Mouse (Mus musculus) embryo, embryonic 11 days (tissue): ENCODE measurements at regions not wholly inside any gene's neighbourhood (a gene's known extent, or its start where the extent isn't known, plus 50 kb on each side); places are given as distances from the start of the nearest gene placed in this dataset.
"Not testable (repeated sequence)": the region's sequence is repeated elsewhere in the genome, so short reads cannot be mapped to it uniquely, and the experiment has no call there.

Source experiments
- DNase-seq: peaks from one replicate; pipeline ENCODE4 v3.0.0-alpha.2; 2015

- DNase-seq: no peak
Observed at GRCm38 (mm10) chr17:48678216-48678832, 223.6 kb downstream of the Unc5cl start.

DNA sequence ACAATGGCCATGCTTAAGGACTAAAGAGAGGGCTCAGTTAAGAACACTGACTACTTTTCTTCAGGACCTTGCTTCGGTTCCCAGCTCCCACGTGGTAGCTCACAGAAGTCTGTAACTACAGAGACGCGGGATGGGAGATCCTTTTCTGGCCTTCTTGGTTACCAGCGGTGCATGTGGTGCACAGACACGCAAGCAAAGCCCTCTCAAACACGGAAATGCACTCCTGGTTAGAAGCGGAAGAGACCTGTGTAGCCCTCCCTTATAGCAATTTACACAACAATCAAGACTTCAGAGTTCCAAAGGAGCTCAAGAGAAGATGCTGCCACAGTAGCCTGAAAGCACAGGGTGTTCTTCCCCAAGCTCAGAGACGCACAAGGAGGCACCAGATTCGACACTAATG, 225.6 kb downstream of the Unc5cl start:
- DNase-seq: no peak

- no peak for DNase-seq
Observed at GRCm38 (mm10) chr17:48688944-48689343, 234.2 kb downstream of the Unc5cl start.

- no peak for DNase-seq
Observed at GRCm38 (mm10) chr17:48698456-48698855, 233.7 kb upstream of the Lrfn2 start.

DNA sequence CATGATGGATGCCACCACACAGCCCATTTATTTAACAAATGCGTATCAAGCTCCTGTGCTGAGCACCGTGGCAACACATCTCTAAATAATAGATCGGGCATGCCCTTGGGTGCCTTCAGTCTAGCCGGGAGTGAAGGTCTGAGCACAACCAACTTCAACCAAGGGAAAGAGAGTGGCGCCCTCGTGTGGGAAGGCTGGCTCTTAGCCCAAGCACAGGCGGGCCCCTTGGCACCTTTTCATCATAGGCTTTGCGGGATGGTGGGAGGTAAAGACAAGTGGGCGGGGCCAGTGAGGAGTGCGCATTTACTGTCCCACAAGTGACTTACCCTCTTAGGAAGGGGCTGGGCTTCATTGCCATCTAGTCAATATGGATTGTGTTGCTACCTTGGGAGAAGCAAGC, 231.6 kb upstream of the Lrfn2 start:
- peak; percentile 37 for DNase-seq

GRCm38 (mm10) chr17:48720506-48720905, 211.7 kb upstream of the Lrfn2 start:
- DNase-seq: no peak

DNA sequence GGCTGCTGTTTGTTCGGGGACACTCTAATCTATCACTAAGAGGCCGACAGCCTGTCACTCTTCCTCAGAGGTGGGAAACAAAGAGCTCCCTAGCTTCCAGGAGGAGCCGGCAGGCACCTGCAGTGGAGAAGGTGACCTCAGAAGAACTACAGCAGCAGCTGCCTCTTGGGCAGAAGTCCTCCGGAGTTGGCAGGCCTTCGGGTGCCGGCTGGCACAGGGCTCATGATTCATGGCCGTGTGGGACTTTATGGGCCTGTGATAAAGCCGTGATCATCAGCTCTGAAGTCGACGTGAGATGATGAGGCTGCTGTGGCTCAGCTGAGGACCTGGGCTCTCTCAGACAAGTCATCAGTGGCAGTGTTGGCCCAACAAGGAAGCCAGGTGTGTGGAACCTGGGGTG, 208.9 kb upstream of the Lrfn2 start:
- DNase-seq: no peak

- no peak for DNase-seq
Observed at GRCm38 (mm10) chr17:48724513-48725112, 207.6 kb upstream of the Lrfn2 start.

DNA sequence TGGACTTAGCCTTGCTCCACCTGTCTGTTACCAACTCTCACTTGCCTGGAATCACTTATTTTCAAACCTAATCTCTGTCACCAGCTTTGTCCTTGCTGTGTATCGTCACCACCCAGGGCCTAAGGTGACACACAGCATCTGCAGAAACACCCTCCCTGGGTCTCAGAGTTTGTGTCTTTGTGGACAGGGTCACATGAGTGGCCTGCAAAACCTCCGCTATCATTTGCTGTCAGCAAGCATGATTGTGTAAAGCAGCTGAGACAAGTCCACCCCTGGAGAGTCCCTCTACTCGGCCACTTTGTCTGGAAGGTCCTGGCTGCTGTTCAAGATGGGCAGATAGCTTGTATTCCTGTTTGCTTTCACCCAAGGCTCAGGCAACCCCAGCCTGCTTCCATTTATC, 205.7 kb upstream of the Lrfn2 start:
- no peak for DNase-seq

GRCm38 (mm10) chr17:48733801-48734200, 198.4 kb upstream of the Lrfn2 start:
- DNase-seq: no peak

- DNase-seq: not testable (repeated sequence)
Observed at GRCm38 (mm10) chr17:48737181-48737580, 195.0 kb upstream of the Lrfn2 start.

- DNase-seq: no peak
Observed at GRCm38 (mm10) chr17:48738708-48739107, 193.5 kb upstream of the Lrfn2 start.

- DNase-seq: no peak
Observed at GRCm38 (mm10) chr17:48742769-48743405, 189.3 kb upstream of the Lrfn2 start.

- no peak for DNase-seq
Observed at GRCm38 (mm10) chr17:48770099-48770498, 162.1 kb upstream of the Lrfn2 start.

GRCm38 (mm10) chr17:48771721-48772320, 160.4 kb upstream of the Lrfn2 start:
- DNase-seq: no peak

DNA sequence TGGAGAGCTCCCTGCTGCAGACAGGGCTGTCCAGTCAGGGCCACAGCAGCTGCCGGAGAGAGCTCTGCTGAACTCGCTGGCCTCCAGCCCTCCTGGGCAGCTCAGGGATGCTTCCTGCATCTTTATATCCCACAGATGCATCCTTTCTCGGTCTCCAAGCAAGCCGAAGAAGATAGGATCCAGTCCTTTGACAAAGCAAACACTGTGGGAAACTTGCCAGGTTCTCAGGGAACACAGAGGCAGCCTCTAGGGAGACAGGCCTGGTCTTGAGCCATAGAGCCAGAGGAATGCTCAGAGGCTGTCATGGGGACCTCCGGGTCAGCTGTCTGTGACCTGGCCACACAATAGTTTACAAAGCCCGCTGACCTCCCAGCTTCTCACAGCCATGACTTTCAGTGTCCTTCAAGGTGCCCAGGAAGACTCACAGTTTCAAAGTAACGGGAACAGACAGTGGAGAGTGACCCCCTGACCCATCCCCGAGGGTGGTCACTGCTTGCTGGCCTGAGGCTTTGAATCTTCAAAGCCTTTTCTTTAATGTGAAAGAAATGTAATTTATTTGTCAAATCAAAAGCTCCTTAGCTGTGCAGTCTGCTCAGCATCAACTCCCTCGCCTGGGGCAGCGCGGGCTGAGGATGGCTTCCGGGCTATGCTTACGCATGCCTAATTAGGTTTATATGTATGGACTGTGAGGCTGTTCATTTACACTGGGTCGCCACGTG, 157.8 kb upstream of the Lrfn2 start:
- DNase-seq: peak; percentile 54

DNA sequence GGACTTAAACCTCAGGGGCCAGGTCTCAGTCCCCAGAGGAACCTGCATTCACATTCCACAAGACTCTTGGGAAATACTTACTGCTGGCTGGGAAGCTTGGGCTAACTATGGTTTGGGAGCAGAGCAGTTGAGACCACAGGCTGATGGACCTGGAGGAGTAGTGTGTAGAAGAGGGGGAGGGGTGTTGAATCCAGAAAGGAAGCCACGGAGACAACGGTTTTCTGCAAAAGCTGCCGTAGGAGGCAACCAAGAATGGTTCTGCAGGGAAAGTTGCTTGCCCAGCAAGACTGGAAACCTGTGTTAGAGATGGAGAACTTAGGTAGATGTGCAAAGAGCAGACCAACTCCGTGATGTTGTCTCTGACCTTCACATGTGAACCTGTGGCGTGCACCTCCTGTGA, 156.7 kb upstream of the Lrfn2 start:
- no peak for DNase-seq

GRCm38 (mm10) chr17:48776502-48776902, 155.7 kb upstream of the Lrfn2 start:
- peak; percentile 33 for DNase-seq

- no peak for DNase-seq
Observed at GRCm38 (mm10) chr17:48780217-48780616, 152.0 kb upstream of the Lrfn2 start.

- DNase-seq: no peak
Observed at GRCm38 (mm10) chr17:48784417-48784816, 147.8 kb upstream of the Lrfn2 start.

- DNase-seq: no peak
Observed at GRCm38 (mm10) chr17:48786501-48786900, 145.7 kb upstream of the Lrfn2 start.

DNA sequence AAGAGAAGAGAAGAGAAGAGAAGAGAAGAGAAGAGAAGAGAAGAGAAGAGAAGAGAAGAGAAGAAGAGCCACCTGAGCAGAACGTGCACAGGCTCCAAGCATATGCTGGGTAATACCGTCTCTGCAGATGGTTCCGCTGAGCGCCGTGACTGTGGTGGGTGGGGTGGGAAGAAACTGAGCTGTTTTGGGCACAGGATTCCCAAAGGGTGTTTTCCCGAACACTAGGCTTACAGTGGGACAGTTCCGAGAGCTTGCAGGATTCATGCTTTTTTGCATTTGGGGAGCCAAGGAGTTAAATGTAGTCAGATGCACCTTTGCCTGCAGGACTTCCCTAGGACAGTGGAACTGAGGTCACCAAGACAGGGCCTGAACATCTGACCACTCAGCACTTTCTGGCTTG, 142.3 kb upstream of the Lrfn2 start:
- DNase-seq: no peak

GRCm38 (mm10) chr17:48790526-48790925, 141.7 kb upstream of the Lrfn2 start:
- no peak for DNase-seq
